Mouse (Mus musculus): ENCODE results near the gene Insl6. TPM values are rescaled to one million over a fixed set of nuclear protein-coding genes. Genes with fewer than 3 reads are reported as not detected.

Insl6 gene
- total RNA-seq (2023): 0.61 TPM in 1 of 2 replicates, not detected in the other

DNA sequence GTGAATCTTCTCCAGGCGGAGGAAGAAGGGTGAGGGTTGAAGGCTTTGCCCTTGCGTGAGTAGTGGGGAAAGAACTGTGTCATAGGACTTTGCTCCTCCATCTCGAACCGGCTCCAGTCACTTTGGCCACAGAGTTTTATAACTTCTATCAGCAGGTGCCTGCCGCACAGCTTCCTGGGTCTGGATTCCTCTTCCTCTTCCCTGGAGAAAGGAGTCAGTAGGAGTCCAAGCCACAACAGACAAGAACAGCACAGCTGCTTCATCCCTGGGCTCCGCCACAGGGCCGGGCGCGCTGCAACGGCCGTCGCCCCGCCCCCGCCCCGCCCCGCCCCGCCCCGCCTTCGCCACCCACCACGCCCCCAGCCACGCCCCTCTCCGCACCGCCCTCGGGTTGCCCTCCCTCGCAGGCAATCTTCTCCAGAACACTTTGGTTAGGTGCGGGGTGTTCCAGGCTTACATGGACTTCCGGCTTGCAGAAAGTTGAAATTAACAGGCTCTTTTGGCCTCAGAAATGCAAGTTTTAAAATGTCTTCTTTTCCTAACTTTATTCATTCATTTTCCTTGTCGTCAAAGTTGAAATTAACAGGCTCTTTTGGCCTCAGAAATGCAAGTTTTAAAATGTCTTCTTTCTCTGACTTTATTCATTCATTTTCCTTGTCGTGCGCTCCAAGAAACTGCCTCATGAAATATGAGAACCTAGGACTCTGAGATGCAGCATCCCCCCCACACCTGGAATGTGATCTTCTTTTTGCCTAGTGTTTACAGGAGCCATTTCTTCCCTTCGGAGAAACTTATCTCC lies at the start of gene Insl6:
Gene Insl6 (minus strand): TSS at position 304 of the 799 bp plus-strand sequence.

DNA sequence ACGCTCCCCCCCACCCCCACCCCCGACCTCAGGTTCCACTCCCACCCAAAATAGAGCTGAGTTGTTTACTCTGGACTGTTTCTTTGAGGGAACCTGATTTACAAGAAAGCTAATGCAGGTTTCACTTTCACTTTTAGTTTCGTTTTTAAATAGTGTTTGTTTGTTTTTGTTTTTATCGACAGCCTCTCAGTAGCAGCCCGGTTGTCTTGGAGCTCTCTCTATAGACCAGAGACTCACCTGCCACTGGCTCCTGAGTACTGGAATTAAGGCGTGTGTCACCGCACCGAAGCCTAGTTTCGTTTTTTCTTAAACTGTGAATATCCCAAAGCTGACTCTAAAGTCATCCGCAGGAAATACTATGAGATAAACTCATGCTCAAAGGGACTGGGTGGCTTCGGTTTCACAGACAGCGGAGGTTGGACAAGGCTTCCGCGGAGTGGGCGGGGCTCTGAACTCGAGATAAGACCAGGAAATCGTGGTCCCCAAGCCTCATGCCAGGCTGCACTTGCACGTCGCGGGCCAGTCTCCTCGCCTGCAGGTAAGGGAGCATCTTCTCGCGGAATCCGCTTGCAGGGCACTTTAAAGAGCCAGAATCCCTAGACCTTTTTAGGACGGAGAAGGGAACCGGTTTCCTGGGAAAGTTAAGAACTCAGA lies 41.9 kb upstream of the Insl6 start, which contains the start of the genes Plgrkt and Cd274:
Gene Plgrkt (minus strand): TSS at position 422 of the 654 bp plus-strand sequence.
Gene Cd274 (plus strand): TSS at position 487 of the 654 bp plus-strand sequence.

DNA sequence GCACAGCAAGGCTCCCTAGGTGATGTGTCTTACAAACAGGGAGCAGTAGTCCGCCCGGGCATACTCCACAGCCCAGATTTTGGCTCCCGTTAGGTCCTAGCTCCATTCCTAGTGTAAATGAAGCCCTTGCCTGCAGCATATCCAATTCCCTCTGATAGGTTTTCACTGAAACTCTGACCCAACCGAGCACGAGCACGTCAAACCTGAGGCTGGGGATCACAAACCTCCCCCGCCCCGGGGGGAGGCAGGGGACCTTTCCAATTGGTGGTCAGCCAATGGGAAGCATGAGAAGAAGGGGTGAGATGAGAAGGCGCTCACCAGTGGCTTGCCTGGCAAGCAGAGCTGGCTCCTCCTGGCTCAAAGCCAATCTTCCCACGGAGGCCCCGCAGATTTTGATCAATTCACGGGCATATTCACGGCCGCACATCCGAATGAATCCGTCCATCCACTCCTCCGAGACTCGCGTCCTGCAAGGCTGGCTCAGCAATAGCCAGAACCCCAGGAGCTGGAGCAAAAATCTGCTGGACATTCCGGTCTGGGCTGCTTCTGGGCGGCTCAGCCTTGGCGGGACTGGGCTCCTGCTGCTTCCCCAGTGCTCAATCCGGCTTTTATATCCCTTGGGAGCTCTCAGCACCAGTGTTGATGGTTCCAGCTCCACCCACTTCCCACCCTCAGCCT lies 9.1 kb upstream of the Insl6 start, which contains the start of gene Rln1:
Gene Rln1 (minus strand): TSS at position 603 of the 678 bp plus-strand sequence.

Other genes starting within 250 kb of the Insl6 start
- gene Rcl1, start 224.0 kb downstream of the Insl6 start, total RNA-seq (2023): 3.6 and 4.2 TPM in 2 replicates
- gene Jak2, start 73.5 kb downstream of the Insl6 start, total RNA-seq (2023): 43.0 and 46.1 TPM in 2 replicates
- gene Rln1, start 9.3 kb upstream of the Insl6 start, total RNA-seq (2023): not detected in 2 replicates
- gene Plgrkt, start 42.0 kb upstream of the Insl6 start, total RNA-seq (2023): 47.3 and 62.8 TPM in 2 replicates
- gene Cd274, start 42.1 kb upstream of the Insl6 start, total RNA-seq (2023): 15.1 and 24.4 TPM in 2 replicates
- 0.29 and 0.54 TPM in 2 replicates for gene Pdcd1lg2, start 85.6 kb upstream of the Insl6 start, total RNA-seq (2023)
- gene Ric1, start 196.9 kb upstream of the Insl6 start, total RNA-seq (2023): 30.2 and 53.9 TPM in 2 replicates